Mouse (Mus musculus) lung, embryonic 14.5 days (tissue): ENCODE measurements at regions not wholly inside any gene's neighbourhood (a gene's known extent, or its start where the extent isn't known, plus 50 kb on each side); places are given as distances from the start of the nearest gene placed in this dataset.
A peak's percentile ranks its signal among the peaks of the same experiment; 100 is the strongest.

Experiments used
- ATAC-seq: fragments of 200-750 bp; cut with Nextera tagmentation; 2 replicates; pipeline ENCODE4 v1.8.0; 2017; ENCODE audit warnings: mild to moderate bottlenecking, moderate TSS enrichment, moderate library complexity; ENCODE audit not compliant: insufficient read depth
- DNase-seq: peaks from one replicate; pipeline ENCODE4 v3.0.0-alpha.2; 2015
- H3K27ac ChIP-seq: fragments of 300-500 bp; sonication (generic); 2 replicates; pipeline ENCODE4 v1.5.1; 2014; ENCODE audit warnings: low read depth, mild to moderate bottlenecking, moderate library complexity
- H3K27me3 ChIP-seq: fragments of 300-500 bp; sonication (generic); 2 replicates; pipeline ENCODE4 v1.6.1; 2014; ENCODE audit warnings: low read length, control low read depth; ENCODE audit not compliant: insufficient read depth
- H3K36me3 ChIP-seq: fragments of 300-500 bp; sonication (generic); 2 replicates; pipeline ENCODE4 v1.6.1; 2014; ENCODE audit warnings: control low read depth; ENCODE audit not compliant: insufficient read depth
- H3K4me1 ChIP-seq: fragments of 300-500 bp; sonication (generic); 2 replicates; pipeline ENCODE4 v1.6.1; 2014; ENCODE audit warnings: antibody characterized with exemption, control low read depth; ENCODE audit not compliant: insufficient read depth
- H3K4me2 ChIP-seq: fragments of 300-500 bp; sonication (generic); 2 replicates; pipeline ENCODE4 v1.6.1; 2014; ENCODE audit warnings: mild to moderate bottlenecking
- H3K4me3 ChIP-seq: fragments of 300-500 bp; sonication (generic); 2 replicates; pipeline ENCODE4 v1.5.1; 2014; ENCODE audit warnings: low read depth, low read length
- H3K9ac ChIP-seq: fragments of 300-500 bp; sonication (generic); 2 replicates; pipeline ENCODE4 v1.6.1; 2014
- H3K9me3 ChIP-seq: fragments of 300-500 bp; sonication (generic); 2 replicates; pipeline ENCODE4 v1.6.1; 2016; ENCODE audit warnings: low read depth, low read length, control low read depth
- CTCF ChIP-seq: IDR thresholded peaks from 2 replicates; pipeline ENCODE4 v1.5.1; 2016; ENCODE audit warnings: antibody characterized with exemption, low read depth
- WGBS: fragments of 180-500 bp; shearing (Covaris S2); extraction: QIAGEN DNeasy Blood & Tissue Kit; methylation state at CpG from one replicate; pipeline ENCODE4 v1.1.7; 2014; 5-methylcytosine and 5-hydroxymethylcytosine counted together

- Histone ChIP-seq H3K4me2 (no peak overlapping the region), H3K4me1 (no peaks in the 10 kb centered on the region), H3K27ac (no peak overlapping the region), H3K36me3 (no peaks in the 10 kb centered on the region), H3K9ac (no peak overlapping the region), H3K27me3 (no peaks in the 10 kb centered on the region), H3K4me3 (no peak overlapping the region), H3K9me3 (no peaks in the 10 kb centered on the region)
- TF ChIP-seq CTCF, result no peak
- ATAC-seq (no peak), DNase-seq (no peak)
These were observed 231.3 kb downstream of the AI593442 start for GRCm38 (mm10) chr9:52448245-52448644.

- no peaks in the 10 kb centered on the region for H3K4me1 ChIP-seq
- 84% methylated on average over 7 of the region's 7 CpGs for WGBS
- ATAC-seq, result no peak
- H3K36me3 ChIP-seq, result no peaks in the 10 kb centered on the region
- H3K4me2 ChIP-seq, result no peak overlapping the region
- no peak for DNase-seq
- H3K9ac ChIP-seq, result no peak overlapping the region
- no peak overlapping the region for H3K4me3 ChIP-seq
- no peaks in the 10 kb centered on the region for H3K27me3 ChIP-seq
- no peak overlapping the region for H3K27ac ChIP-seq
- H3K9me3 ChIP-seq, result no peaks in the 10 kb centered on the region
- no peak for TF ChIP-seq CTCF
These were observed 236.4 kb downstream of the AI593442 start for GRCm38 (mm10) chr9:52443228-52443627.

GRCm38 (mm10) chr9:52434215-52434614, 245.4 kb downstream of the AI593442 start:
- no peak for ATAC-seq
- 72% methylated on average over 4 of the region's 4 CpGs for WGBS
- no peak for TF ChIP-seq CTCF

DNA sequence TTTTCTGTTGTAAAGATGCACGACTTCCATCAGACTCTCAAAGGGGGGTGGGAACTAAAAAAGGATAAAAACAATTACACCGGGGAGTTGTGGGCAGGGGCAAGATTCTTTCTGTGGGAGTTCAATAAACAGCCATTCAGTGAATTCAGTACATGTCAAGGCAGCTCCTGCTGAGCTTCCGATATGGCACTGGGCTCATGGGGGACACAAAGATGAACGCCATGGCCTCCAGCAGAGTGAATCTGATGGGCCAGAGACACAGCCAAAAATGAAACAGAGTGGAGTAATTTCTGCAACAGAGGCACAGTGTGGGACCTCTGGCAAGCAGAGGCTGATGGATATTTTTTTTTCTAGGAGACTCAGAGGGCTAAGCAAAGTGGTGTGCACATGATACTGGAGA, 254.2 kb downstream of the AI593442 start:
- no peaks in the 10 kb centered on the region for H3K4me1 ChIP-seq

More at GRCm38 (mm10) chr9:52434215-52434614, 245.4 kb downstream of the AI593442 start:
- Histone ChIP-seq H3K9me3 (no peaks in the 10 kb centered on the region), H3K27me3 (no peaks in the 10 kb centered on the region), H3K4me1 (no peaks in the 10 kb centered on the region), H3K4me2 (no peak overlapping the region), H3K27ac (no peak overlapping the region), H3K9ac (no peak overlapping the region), H3K4me3 (no peak overlapping the region), H3K36me3 (no peaks in the 10 kb centered on the region)
- DNase-seq, result no peak

GRCm38 (mm10) chr9:52422622-52423021, 254.2 kb upstream of the Zc3h12c start:
- TF ChIP-seq CTCF, result no peak
- DNase-seq, result no peak
- Histone ChIP-seq H3K4me2 (no peak overlapping the region), H3K27me3 (no peaks in the 10 kb centered on the region), H3K9me3 (no peaks in the 10 kb centered on the region), H3K27ac (no peak overlapping the region), H3K36me3 (no peaks in the 10 kb centered on the region), H3K9ac (no peak overlapping the region), H3K4me3 (no peak overlapping the region), H3K4me1 (no peaks in the 10 kb centered on the region)
- WGBS, result 77% methylated on average over 3 of the region's 3 CpGs
- no peak for ATAC-seq

More for the DNA sequence above, 254.2 kb downstream of the AI593442 start:
- TF ChIP-seq CTCF, result no peak
- Histone ChIP-seq H3K9ac (no peak overlapping the region), H3K27ac (no peak overlapping the region), H3K36me3 (no peaks in the 10 kb centered on the region), H3K27me3 (no peaks in the 10 kb centered on the region), H3K9me3 (no peaks in the 10 kb centered on the region), H3K4me2 (no peak overlapping the region), H3K4me3 (no peak overlapping the region)
- DNase-seq, result no peak
- ATAC-seq, result no peak
- WGBS, result 69% methylated on average over 4 of the region's 4 CpGs

GRCm38 (mm10) chr9:52415706-52416105, 247.3 kb upstream of the Zc3h12c start:
- Histone ChIP-seq H3K9me3 (no peaks in the 10 kb centered on the region), H3K27ac (no peak overlapping the region), H3K4me3 (no peak overlapping the region), H3K27me3 (no peaks in the 10 kb centered on the region), H3K36me3 (no peaks in the 10 kb centered on the region), H3K4me2 (no peak overlapping the region), H3K9ac (no peak overlapping the region), H3K4me1 (no peaks in the 10 kb centered on the region)
- DNase-seq (peak; percentile 1), ATAC-seq (no peak)
- TF ChIP-seq CTCF, result no peak
- 44% methylated on average over 6 of the region's 6 CpGs for WGBS

GRCm38 (mm10) chr9:52407841-52408240, 239.5 kb upstream of the Zc3h12c start:
- Histone ChIP-seq H3K27me3 (no peaks in the 10 kb centered on the region), H3K9me3 (no peaks in the 10 kb centered on the region), H3K4me3 (no peak overlapping the region), H3K36me3 (no peaks in the 10 kb centered on the region), H3K4me2 (no peak overlapping the region), H3K4me1 (no peaks in the 10 kb centered on the region), H3K27ac (no peak overlapping the region), H3K9ac (no peak overlapping the region)
- 88% methylated on average over 6 of the region's 6 CpGs for WGBS
- no peak for TF ChIP-seq CTCF
- ATAC-seq (no peak), DNase-seq (no peak)

DNA sequence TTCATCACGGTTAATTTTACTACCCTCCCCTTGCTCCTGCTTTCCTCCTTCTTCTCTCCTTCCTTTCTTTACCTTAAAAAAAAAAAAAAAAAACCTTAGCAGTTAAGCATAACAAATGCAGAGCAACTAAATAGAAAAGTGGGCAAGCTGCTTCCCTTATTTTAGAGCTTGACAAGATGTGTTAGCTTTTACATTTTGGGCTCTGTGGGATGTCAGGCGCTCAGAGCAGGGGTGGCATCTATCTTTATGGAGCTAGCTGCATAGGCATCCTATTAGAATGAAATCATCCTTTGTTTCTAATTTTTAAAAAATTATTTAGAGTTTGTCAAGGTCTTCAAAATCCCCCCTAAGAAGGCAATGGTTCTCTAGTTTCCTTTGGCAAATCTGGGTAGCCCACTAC, 234.1 kb upstream of the Zc3h12c start:
- WGBS, result 76% methylated on average over 2 of the region's 2 CpGs
- Histone ChIP-seq H3K4me1 (no peaks in the 10 kb centered on the region), H3K27me3 (no peaks in the 10 kb centered on the region), H3K27ac (no peak overlapping the region), H3K4me2 (no peak overlapping the region), H3K9me3 (no peaks in the 10 kb centered on the region), H3K9ac (no peak overlapping the region), H3K4me3 (no peak overlapping the region), H3K36me3 (no peaks in the 10 kb centered on the region)
- TF ChIP-seq CTCF, result no peak
- ATAC-seq, result no peak
- no peak for DNase-seq
